Mouse (Mus musculus) c-Kit-positive CD71-positive TER-119-positive erythroid progenitor cells, embryonic 14.5 days (primary cell): ENCODE data around the gene Ntm.

Experiments used
- DNase-seq: peaks from one replicate; pipeline ENCODE4 v3.0.0-alpha.2; 2013; ENCODE audit warnings: low spot score

Ntm gene

DNA sequence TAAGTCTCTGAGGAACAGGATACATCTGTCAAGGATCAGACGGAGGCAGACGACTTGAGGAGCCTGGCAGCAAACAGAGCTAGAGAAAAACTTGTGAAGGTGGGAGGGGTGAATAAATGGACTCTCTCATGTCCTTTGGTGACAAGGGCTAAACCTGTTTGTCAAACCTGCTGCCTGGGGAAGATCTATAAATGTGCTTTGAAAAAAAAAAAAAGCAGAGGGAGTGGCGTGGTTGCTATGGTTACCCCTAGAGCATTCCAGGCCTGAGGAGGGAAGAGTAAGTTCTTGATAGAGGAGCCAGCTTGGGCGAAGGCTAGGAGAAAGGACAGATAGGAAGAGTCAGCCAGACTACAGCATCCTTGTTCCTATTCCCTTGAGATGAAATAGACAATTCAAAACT is 926.9 kb downstream of the Ntm start:
- DNase-seq = no peak

GRCm38 (mm10) chr9:29026410-29026809 is 936.5 kb downstream of the Ntm start:
- no peak for DNase-seq

DNA sequence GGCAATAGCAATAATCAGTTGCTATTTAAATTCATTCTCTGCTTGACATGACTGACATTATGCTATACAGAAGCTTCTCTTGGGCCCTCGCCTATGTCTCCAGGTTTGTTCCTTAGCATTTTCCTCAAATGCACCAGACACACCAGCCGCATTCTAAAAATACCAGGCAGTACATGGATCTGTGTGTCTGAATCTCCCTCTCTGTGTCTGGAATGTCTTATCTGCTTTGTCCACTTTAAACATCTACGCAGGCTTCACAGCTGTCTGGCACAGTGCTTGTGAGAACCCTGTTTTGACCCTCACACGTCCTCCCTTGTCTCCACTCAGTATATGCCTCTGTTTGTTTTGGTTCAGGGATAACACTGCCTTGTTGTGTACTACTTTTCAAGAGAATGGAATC is 937.3 kb downstream of the Ntm start:
- DNase-seq = no peak

GRCm38 (mm10) chr9:29025104-29025503 is 937.8 kb downstream of the Ntm start:
- DNase-seq = no peak

DNA sequence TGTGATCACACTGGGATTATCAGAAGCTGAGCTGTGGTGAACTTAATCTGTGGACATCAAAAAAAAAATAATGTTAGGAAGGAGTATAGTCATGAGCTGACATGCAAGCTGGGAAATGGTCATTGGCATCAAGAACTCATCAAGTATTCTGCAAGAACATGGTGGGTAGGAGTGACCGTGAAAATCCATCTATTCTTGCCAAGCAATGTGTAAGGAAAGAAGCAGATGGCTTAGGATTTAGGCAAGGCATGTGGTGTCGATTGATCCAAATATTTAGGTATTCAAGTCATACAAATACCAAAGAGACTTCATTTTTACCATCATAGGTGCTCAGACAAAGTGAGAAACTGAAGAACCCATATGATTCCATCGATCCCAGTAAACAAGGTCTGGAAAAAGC is 946.1 kb downstream of the Ntm start:
- no peak for DNase-seq

DNA sequence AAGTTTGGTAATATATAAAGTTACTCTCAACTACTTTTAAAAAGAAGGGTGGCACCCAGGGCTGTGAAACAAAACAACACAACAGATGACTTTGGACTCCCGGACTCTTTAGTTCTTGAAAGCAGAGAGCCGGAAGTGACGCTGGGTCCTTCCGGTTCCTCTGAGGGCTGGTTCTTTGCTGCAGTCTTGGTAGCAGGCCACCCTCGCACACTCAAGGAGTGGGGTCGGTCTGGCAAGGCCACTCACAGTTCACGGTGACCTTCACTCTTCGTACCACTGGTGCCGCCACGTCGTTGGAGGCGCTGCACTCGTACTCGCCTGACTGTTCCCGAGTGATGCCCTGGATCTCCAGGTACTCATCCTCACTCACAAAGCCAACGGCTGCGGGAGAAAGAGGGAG is 949.1 kb downstream of the Ntm start:
- DNase-seq = no peak

DNA sequence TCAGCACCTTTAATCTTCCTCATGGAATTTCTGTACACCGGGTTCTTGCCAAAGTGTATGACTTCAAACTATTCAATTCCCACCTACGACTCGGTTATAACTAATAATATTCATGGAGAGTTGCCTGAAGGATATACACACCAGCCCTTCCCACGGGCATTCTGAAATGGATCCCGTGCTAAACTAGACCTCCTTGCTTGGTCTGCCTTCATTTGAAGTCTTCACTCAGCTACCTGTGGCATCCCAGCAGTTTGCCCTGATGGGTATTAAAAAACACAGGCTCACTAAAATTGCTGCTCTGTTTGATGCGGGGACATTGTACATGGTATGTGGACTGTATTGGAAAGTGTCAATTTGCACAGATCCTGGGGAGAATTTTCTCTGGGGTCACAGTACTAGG is 950.4 kb downstream of the Ntm start:
- no peak for DNase-seq

- DNase-seq = no peak
Measured at GRCm38 (mm10) chr9:29011476-29011875, 951.5 kb downstream of the Ntm start.

DNA sequence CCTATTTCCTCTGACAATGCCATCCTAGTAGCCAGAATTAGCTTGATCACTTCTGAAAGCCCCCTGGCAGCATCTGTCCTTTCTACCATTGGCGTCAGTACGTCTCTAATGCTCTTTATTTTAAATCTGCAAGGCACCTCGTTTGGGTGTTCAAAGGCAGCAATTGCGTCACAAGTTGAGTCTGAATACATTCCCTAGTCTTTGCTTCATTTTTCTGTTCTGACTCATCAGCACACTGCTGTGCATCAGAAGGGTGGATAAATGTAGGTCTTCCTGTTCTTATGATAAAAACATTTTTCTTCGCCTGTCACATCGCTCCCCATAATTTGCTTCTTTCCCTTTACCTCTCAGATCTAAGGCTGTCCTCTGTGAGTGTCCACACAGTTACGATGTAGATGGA is 958.4 kb downstream of the Ntm start:
- no peak for DNase-seq

DNA sequence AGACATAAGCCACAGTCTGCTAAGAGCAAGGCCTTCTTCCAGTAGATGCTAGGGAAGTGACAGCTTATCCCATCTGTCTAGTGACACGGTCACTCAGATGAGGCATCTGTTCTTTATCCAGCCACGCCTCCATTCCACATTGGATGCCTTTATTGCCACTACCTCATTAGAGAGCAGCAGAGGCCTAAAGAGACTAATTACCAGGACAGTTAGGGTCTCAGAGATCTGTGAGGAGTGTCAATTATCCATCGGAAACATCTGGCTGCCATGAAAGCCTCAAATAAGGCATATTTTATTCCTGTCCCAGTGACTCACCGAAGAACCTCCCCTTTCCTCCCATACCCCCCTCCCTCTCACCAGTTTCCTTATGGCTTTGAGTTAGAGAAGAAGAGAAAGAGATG is 963.0 kb downstream of the Ntm start:
- DNase-seq = no peak

GRCm38 (mm10) chr9:28977275-28977674 is 985.7 kb downstream of the Ntm start:
- no peak for DNase-seq

GRCm38 (mm10) chr9:28969455-28969854 is 993.5 kb downstream of the Ntm start:
- no peak for DNase-seq
